ENCODE assay signal across 16 mouse cellular contexts in the genomic region with DNA sequence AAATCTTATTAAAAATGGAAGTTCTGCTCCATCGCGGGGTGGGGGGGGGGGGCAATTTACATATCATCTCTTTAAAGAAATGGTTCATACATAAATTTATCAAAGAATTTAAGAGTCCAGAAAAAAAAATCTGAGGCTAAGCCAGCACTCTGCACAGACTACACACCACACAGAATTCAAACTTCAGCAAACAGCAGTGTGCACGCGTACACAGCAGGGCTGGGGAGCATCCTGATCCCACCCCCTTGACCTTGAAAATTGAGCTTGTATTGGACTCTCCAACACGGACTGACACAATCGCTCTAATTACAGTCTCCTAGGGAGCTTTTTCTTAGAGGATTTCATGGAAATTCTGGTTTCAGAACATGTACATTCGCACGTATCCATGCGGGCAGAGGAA.
"Had no signal": no experiment of that assay in that cellular context is flagged by ENCODE, and none has a peak within 500 bp of the region (broad histone marks: within the 10 kb centered on the region; RNA-seq: fewer than 3 reads in every experiment).

No protein-coding gene starts in this region.

- H3K4me3 ChIP-seq: limb, embryonic 12.5 days; limb, embryonic 15.5 days; liver, embryonic 13.5 days; neural tube, embryonic 12.5 days; neural tube, embryonic 15.5 days had no signal

- H3K4me2 ChIP-seq: limb, embryonic 12.5 days; limb, embryonic 15.5 days; liver, embryonic 13.5 days; lung, embryonic 14.5 days; neural tube, embryonic 12.5 days; neural tube, embryonic 15.5 days had no signal

- H3K9me3 ChIP-seq: limb, embryonic 12.5 days; limb, embryonic 15.5 days; liver, embryonic 13.5 days; neural tube, embryonic 12.5 days; neural tube, embryonic 15.5 days had no signal

- H3K4me1 ChIP-seq: limb, embryonic 12.5 days; limb, embryonic 15.5 days; liver, embryonic 13.5 days; neural tube, embryonic 12.5 days; neural tube, embryonic 15.5 days had no signal

- H3K27ac ChIP-seq: kidney, postnatal 0 days; limb, embryonic 12.5 days; limb, embryonic 15.5 days; liver, embryonic 13.5 days; macrophage; neural tube, embryonic 12.5 days; neural tube, embryonic 15.5 days had no signal

- ATAC-seq: intestine, embryonic 16.5 days; lung, postnatal 0 days had no signal

- H3K36me3 ChIP-seq: limb, embryonic 12.5 days; limb, embryonic 15.5 days; liver, embryonic 13.5 days; neural tube, embryonic 12.5 days; neural tube, embryonic 15.5 days had no signal

- H3K27me3 ChIP-seq: limb, embryonic 12.5 days; limb, embryonic 15.5 days; liver, embryonic 13.5 days; neural tube, embryonic 12.5 days; neural tube, embryonic 15.5 days had no signal

- DNase-seq: kidney, adult 18-20 months; kidney, adult 9 months; kidney, postnatal 25 days; left cerebral cortex, postnatal 4 days; liver, embryonic 13.5 days; lung, embryonic 14.5 days; thymus, adult 18-20 months; thymus, postnatal 36 days had no signal

- H3K9ac ChIP-seq: limb, embryonic 12.5 days; limb, embryonic 15.5 days; liver, embryonic 13.5 days; lung, embryonic 14.5 days; neural tube, embryonic 12.5 days; neural tube, embryonic 15.5 days had no signal
